Mouse (Mus musculus) liver, embryonic 11.5 days (tissue): ENCODE results near the gene Frmd5. TPM values are rescaled to one million over a fixed set of nuclear protein-coding genes. Genes with fewer than 3 reads are reported as not detected.

Source experiments
- ATAC-seq: fragments of 200-750 bp; cut with Nextera tagmentation; replicated peaks from 2 replicates; pipeline ENCODE4 v1.8.0; 2017; ENCODE audit warnings: moderate number of reproducible peaks, mild to moderate bottlenecking, moderate TSS enrichment, moderate library complexity; ENCODE audit not compliant: low FRiP score
- DNase-seq: peaks from one replicate; pipeline ENCODE4 v3.0.0-alpha.2; 2017; ENCODE audit warnings: low spot score
- H3K27ac ChIP-seq: fragments of 300-500 bp; sonication (generic); 2 replicates; pipeline ENCODE4 v1.5.1; 2014; ENCODE audit warnings: mild to moderate bottlenecking, low read depth, low read length, control low read depth
- H3K27me3 ChIP-seq: fragments of 300-500 bp; sonication (generic); replicated peaks from 2 replicates; pipeline ENCODE4 v1.6.1; 2014; ENCODE audit warnings: low read length, mixed read lengths; ENCODE audit not compliant: control insufficient read depth, insufficient read depth
- H3K36me3 ChIP-seq: fragments of 300-500 bp; sonication (generic); 2 replicates; pipeline ENCODE4 v1.6.1; 2014; ENCODE audit warnings: mild to moderate bottlenecking, low read length, moderate library complexity, mixed read lengths; ENCODE audit not compliant: control insufficient read depth, insufficient read depth
- H3K4me1 ChIP-seq: fragments of 300-500 bp; sonication (generic); replicated peaks from 2 replicates; pipeline ENCODE4 v1.6.1; 2014; ENCODE audit warnings: low read length, mixed read lengths; ENCODE audit not compliant: control insufficient read depth, insufficient read depth
- H3K4me2 ChIP-seq: fragments of 300-500 bp; sonication (generic); 2 replicates; pipeline ENCODE4 v1.6.1; 2014; ENCODE audit warnings: mild to moderate bottlenecking, control low read depth, moderate library complexity
- H3K4me3 ChIP-seq: fragments of 300-500 bp; sonication (generic); 2 replicates; pipeline ENCODE4 v1.5.1; 2014; ENCODE audit warnings: low read depth, low read length, control low read depth
- H3K9ac ChIP-seq: fragments of 300-500 bp; sonication (generic); 2 replicates; pipeline ENCODE4 v1.6.1; 2014; ENCODE audit warnings: low read depth, low read length, control low read depth
- H3K9me3 ChIP-seq: fragments of 300-500 bp; sonication (generic); 2 replicates; pipeline ENCODE4 v1.6.1; 2016; ENCODE audit warnings: low read length, inconsistent platforms, mixed read lengths; ENCODE audit not compliant: control insufficient read depth
- WGBS: fragments of 180-500 bp; shearing (Covaris S2); extraction: QIAGEN DNeasy Blood & Tissue Kit; methylation state at CpG from one replicate; pipeline ENCODE4 v1.1.7; 2014; 5-methylcytosine and 5-hydroxymethylcytosine counted together
- polyA plus RNA-seq: library from polyadenylated mRNA; unstranded; fragments of >200 nt; fragmentation: Nextera tagmentation; extraction: Ambion mirVana; gene quantifications from 2 replicates; pipeline ENCODE4 v1.2.1, GENCODE M21; 2014

Gene Frmd5
- polyA plus RNA-seq, 1 experiment from 2014 or later = 0.96 TPM

- H3K27me3 ChIP-seq = no peaks in the 10 kb centered on the region
- no peak overlapping the region for H3K4me2 ChIP-seq
- ATAC-seq = no peak
- H3K4me3 ChIP-seq = no peak overlapping the region
- no peaks in the 10 kb centered on the region for H3K9me3 ChIP-seq
- no peak for DNase-seq
- H3K27ac ChIP-seq = no peak overlapping the region
- H3K9ac ChIP-seq = no peak overlapping the region
- no peaks in the 10 kb centered on the region for H3K36me3 ChIP-seq
- no peaks in the 10 kb centered on the region for H3K4me1 ChIP-seq
- WGBS = 81% methylated on average over 8 of the region's 8 CpGs
Measured at GRCm38 (mm10) chr2:121723796-121724195, 83.1 kb downstream of the Frmd5 start.

- H3K9me3 ChIP-seq = no peaks in the 10 kb centered on the region
- WGBS = 77% methylated on average over 6 of the region's 6 CpGs
- no peaks in the 10 kb centered on the region for H3K27me3 ChIP-seq
- no peak overlapping the region for H3K4me3 ChIP-seq
- DNase-seq (no peak), ATAC-seq (no peak)
- no peaks in the 10 kb centered on the region for H3K4me1 ChIP-seq
- H3K4me2 ChIP-seq = no peak overlapping the region
- H3K27ac ChIP-seq = no peak overlapping the region
- H3K9ac ChIP-seq = no peak overlapping the region
- no peaks in the 10 kb centered on the region for H3K36me3 ChIP-seq
Measured at GRCm38 (mm10) chr2:121719000-121719399, 87.9 kb downstream of the Frmd5 start.

DNA sequence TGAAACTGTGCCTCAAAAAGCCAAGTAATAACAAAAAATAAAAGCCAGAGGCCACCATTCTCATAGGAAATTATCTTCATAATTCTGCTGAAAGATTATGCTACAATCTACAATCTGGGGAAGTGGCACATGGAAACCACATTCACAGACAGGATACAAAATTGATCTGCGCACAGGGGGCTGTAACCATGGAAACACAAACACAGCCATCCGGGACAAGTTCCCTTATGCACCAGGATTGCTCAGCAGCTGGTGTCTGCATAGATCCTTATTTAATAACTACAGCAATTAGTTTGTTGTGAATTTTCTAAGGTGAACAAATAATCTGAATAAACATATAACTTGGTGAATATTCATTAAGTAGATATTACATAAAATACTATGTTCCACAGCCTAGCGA, 89.8 kb downstream of the Frmd5 start:
- Histone ChIP-seq H3K4me3 (no peak overlapping the region), H3K4me1 (no peaks in the 10 kb centered on the region), H3K27me3 (no peaks in the 10 kb centered on the region), H3K36me3 (no peaks in the 10 kb centered on the region), H3K4me2 (no peak overlapping the region), H3K9me3 (no peaks in the 10 kb centered on the region), H3K27ac (no peak overlapping the region), H3K9ac (no peak overlapping the region)
- ATAC-seq (no peak), DNase-seq (no peak)
- 73% methylated on average over 3 of the region's 3 CpGs for WGBS

DNA sequence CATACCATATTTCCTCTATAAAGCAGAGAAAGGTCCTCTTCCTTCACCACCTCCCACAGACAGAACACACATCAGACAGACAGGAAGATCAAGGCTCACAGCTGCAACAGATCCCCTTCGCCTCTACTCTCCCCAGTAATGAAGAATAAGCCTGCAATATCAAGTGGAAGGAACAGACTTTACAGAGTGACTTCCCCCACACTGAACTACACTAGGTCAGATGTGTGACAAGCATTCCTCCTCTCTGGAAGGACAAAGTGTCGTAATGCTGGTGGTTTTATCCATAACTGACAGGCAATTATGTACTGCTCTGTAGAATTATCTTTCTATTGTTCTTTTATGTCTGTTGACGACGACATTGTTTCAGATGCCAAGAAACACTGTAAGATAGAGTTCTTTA, 93.3 kb downstream of the Frmd5 start:
- DNase-seq = no peak

GRCm38 (mm10) chr2:121711748-121712384, 95.0 kb downstream of the Frmd5 start:
- peak; percentile 43 for DNase-seq
- Histone ChIP-seq H3K27me3 (no peaks in the 10 kb centered on the region), H3K4me1 (peaks cover 4% of the 10 kb centered on the region; the same call in 1 of the 2 replicates), H3K4me2 (peak overlapping the region; percentile 15; the same call in 1 of the 2 replicates), H3K27ac (no peak overlapping the region), H3K36me3 (no peaks in the 10 kb centered on the region), H3K4me3 (no peak overlapping the region), H3K9ac (no peak overlapping the region), H3K9me3 (no peaks in the 10 kb centered on the region)
- 20% methylated on average over 9 of the region's 9 CpGs for WGBS
- ATAC-seq = peak; percentile 73

More for the DNA sequence above, 93.3 kb downstream of the Frmd5 start:
- Histone ChIP-seq H3K27me3 (no peaks in the 10 kb centered on the region), H3K9ac (no peak overlapping the region), H3K4me1 (peaks cover 4% of the 10 kb centered on the region; the same call in 1 of the 2 replicates), H3K36me3 (no peaks in the 10 kb centered on the region), H3K27ac (no peak overlapping the region), H3K4me3 (no peak overlapping the region), H3K9me3 (no peaks in the 10 kb centered on the region), H3K4me2 (no peak overlapping the region)
- WGBS = 85% methylated on average over 4 of the region's 4 CpGs
- no peak for ATAC-seq

DNA sequence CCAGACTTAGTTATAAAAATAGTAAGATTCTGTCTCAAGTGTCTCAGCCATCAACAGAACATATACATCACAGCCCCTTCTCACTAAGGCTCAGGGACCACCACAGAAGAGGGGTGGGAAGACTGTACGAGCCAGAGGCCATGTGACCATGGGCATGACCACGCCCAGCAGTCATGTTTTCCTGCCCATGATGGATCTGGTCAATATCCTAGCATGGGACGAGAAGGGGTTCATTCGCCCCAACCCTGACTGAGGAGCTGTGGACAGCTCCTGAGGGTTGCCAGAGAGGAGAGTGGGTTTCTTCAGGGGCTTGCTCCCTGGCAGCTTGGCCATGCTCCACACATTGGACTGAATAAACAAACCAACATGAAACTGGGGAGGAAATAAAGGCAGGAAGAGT, 97.8 kb downstream of the Frmd5 start:
- no peak overlapping the region for H3K4me2 ChIP-seq
- H3K9me3 ChIP-seq = no peaks in the 10 kb centered on the region
- H3K36me3 ChIP-seq = no peaks in the 10 kb centered on the region
- H3K4me3 ChIP-seq = no peak overlapping the region
- no peaks in the 10 kb centered on the region for H3K27me3 ChIP-seq
- H3K27ac ChIP-seq = no peak overlapping the region
- peaks cover 4% of the 10 kb centered on the region; the same call in 1 of the 2 replicates for H3K4me1 ChIP-seq
- no peak for ATAC-seq
- WGBS = 70% methylated on average over 4 of the region's 4 CpGs
- no peak for DNase-seq
- no peak overlapping the region for H3K9ac ChIP-seq

DNA sequence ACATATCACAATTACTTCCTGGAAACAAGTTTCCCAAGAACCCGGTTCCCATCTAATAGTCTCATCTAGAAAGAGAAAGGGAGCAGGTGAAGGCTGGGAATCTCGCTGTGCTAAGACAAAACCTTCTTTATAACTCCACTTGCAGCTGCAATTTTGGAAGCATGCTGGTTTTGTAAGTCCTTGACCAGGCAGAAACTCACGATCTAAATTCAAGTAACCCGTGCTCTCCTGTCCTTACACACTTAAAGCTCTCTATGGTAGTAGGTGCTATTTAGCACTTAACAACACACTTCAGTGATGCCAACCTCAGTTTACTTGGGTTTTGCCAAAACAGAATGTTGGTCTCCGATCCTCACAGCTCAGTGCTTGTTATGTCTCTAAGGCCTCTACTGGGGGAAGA, 99.4 kb downstream of the Frmd5 start:
- Histone ChIP-seq H3K4me1 (peaks cover 4% of the 10 kb centered on the region; the same call in 1 of the 2 replicates), H3K27me3 (no peaks in the 10 kb centered on the region), H3K9me3 (no peaks in the 10 kb centered on the region), H3K36me3 (no peaks in the 10 kb centered on the region), H3K4me2 (no peak overlapping the region), H3K27ac (no peak overlapping the region), H3K9ac (no peak overlapping the region), H3K4me3 (no peak overlapping the region)
- DNase-seq (no peak), ATAC-seq (no peak)
- WGBS = 84% methylated on average over 5 of the region's 5 CpGs

DNA sequence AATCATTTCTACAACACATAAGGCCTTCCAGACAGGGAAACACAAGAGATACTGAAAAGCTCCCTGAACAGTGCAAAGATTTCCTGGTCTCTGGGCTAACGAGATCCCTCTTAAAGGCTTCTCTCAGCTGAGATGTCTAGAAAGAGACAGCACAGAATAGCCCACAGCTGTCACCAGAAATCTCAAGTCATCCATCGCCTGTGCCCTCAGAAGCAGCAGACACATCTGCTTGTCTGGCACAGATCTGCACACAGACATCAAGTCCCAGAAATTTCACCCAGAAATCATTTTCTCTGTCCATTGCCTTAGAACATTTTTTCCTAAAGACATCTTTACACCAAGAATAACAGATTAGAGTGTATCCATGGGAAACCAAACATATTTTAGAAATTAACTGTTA, 101.1 kb downstream of the Frmd5 start:
- no peak overlapping the region for H3K4me3 ChIP-seq
- no peak overlapping the region for H3K27ac ChIP-seq
- H3K27me3 ChIP-seq = no peaks in the 10 kb centered on the region
- 73% methylated on average over 2 of the region's 2 CpGs for WGBS
- DNase-seq = no peak
- H3K9me3 ChIP-seq = no peaks in the 10 kb centered on the region
- H3K4me1 ChIP-seq = no peaks in the 10 kb centered on the region
- ATAC-seq = no peak
- no peak overlapping the region for H3K9ac ChIP-seq
- no peaks in the 10 kb centered on the region for H3K36me3 ChIP-seq
- no peak overlapping the region for H3K4me2 ChIP-seq

GRCm38 (mm10) chr2:121699331-121699730, 107.6 kb downstream of the Frmd5 start:
- DNase-seq (no peak), ATAC-seq (no peak)
- WGBS = 66% methylated on average over 6 of the region's 6 CpGs
- Histone ChIP-seq H3K4me1 (no peaks in the 10 kb centered on the region), H3K4me2 (no peak overlapping the region), H3K27me3 (no peaks in the 10 kb centered on the region), H3K9me3 (no peaks in the 10 kb centered on the region), H3K36me3 (no peaks in the 10 kb centered on the region), H3K4me3 (no peak overlapping the region), H3K9ac (no peak overlapping the region), H3K27ac (no peak overlapping the region)
